Mouse (Mus musculus) myocyte (in vitro differentiated cells): ENCODE data around the gene Spata31d1b.

Source experiments
- CEBPB ChIP-seq: IDR thresholded peaks from 2 replicates; pipeline ENCODE4 v1.6.1; 2011; ENCODE audit warnings: mild to moderate bottlenecking, moderate library complexity; ENCODE audit not compliant: poor library complexity, insufficient read depth, severe bottlenecking
- E2F4 ChIP-seq: IDR thresholded peaks from one replicate; pipeline ENCODE4 v1.6.1; 2011; ENCODE audit warnings: mild to moderate bottlenecking, control low read depth, moderate library complexity; ENCODE audit not compliant: insufficient read depth
- MAX ChIP-seq: IDR thresholded peaks from one replicate; pipeline ENCODE4 v1.6.1; 2011; ENCODE audit warnings: low read depth, mild to moderate bottlenecking, control low read depth
- MYOD1 ChIP-seq, 3 experiments: IDR thresholded peaks; one replicate each; pipeline ENCODE4 v1.6.1; 2011; ENCODE audit warnings: control low read depth in 2 of 3, low read depth in 2 of 3, mild to moderate bottlenecking in 2 of 3, moderate library complexity in 1 of 3; ENCODE audit not compliant: insufficient read length in 2 of 3, control insufficient read depth in 1 of 3
- MYOG ChIP-seq, 3 experiments: IDR thresholded peaks; one replicate each; pipeline ENCODE4 v1.6.1; 2011; ENCODE audit warnings: control low read depth in 2 of 3, low read depth in 2 of 3, mild to moderate bottlenecking in 2 of 3; ENCODE audit not compliant: insufficient read length in 2 of 3, control insufficient read depth in 1 of 3, insufficient read depth in 1 of 3
- POLR2A ChIP-seq: IDR thresholded peaks from one replicate; pipeline ENCODE4 v1.6.1; 2011; ENCODE audit warnings: low read depth, mild to moderate bottlenecking, control low read depth, moderate library complexity; ENCODE audit not compliant: insufficient read length
- POLR2AphosphoS2 ChIP-seq: IDR thresholded peaks from one replicate; pipeline ENCODE4 v1.6.1; 2011; ENCODE audit warnings: low read depth, control low read depth; ENCODE audit not compliant: insufficient read length
- REST ChIP-seq: IDR thresholded peaks from one replicate; pipeline ENCODE4 v1.6.1; 2011; ENCODE audit warnings: mild to moderate bottlenecking, control low read depth, moderate library complexity; ENCODE audit not compliant: insufficient read depth, insufficient read length
- SRF ChIP-seq: IDR thresholded peaks from one replicate; pipeline ENCODE4 v1.6.1; 2011; ENCODE audit warnings: low read depth; ENCODE audit not compliant: control insufficient read depth, insufficient read length
- TCF12 ChIP-seq: IDR thresholded peaks from one replicate; pipeline ENCODE4 v1.6.1; 2011; ENCODE audit warnings: mild to moderate bottlenecking, control low read depth; ENCODE audit not compliant: poor library complexity, insufficient read depth, severe bottlenecking
- TCF3 ChIP-seq: IDR thresholded peaks from one replicate; pipeline ENCODE4 v1.6.1; 2011; ENCODE audit warnings: low read depth, control low read depth; ENCODE audit not compliant: insufficient read length
- USF1 ChIP-seq: IDR thresholded peaks from one replicate; pipeline ENCODE4 v1.6.1; 2011; ENCODE audit warnings: low read depth, mild to moderate bottlenecking, control low read depth, moderate library complexity

- no peak for TF ChIP-seq MAX
- no peak for TF ChIP-seq POLR2A
- TF ChIP-seq MYOD1 (IDR thresholded peaks at IDR 0.05; ENCODE audit: control insufficient read depth in 1 of 3, insufficient read length in 2 of 3, low read depth in 2 of 3) = no peak
- no peak for TF ChIP-seq POLR2AphosphoS2
- TF ChIP-seq MYOG (IDR thresholded peaks at IDR 0.05; ENCODE audit: control insufficient read depth in 1 of 3, insufficient read depth in 1 of 3, insufficient read length in 2 of 3, low read depth in 2 of 3) = no peak
- no peak for TF ChIP-seq E2F4
- no peak for TF ChIP-seq CEBPB
- TF ChIP-seq USF1 = no peak
- TF ChIP-seq REST = no peak
- no peak for TF ChIP-seq TCF12
- no peak for TF ChIP-seq SRF
- no peak for TF ChIP-seq TCF3
These were observed 29.6 kb downstream of the Spata31d1b start for GRCm38 (mm10) chr13:59741697-59742096.
